Mouse (Mus musculus) urinary bladder, postnatal 14 days (tissue): ENCODE measurements at regions not wholly inside any gene's neighbourhood (a gene's known extent, or its start where the extent isn't known, plus 50 kb on each side); places are given as distances from the start of the nearest gene placed in this dataset.

Experiments
- DNase-seq: peaks from one replicate; pipeline ENCODE4 v3.0.0; 2021; ENCODE audit warnings: low spot score

DNA sequence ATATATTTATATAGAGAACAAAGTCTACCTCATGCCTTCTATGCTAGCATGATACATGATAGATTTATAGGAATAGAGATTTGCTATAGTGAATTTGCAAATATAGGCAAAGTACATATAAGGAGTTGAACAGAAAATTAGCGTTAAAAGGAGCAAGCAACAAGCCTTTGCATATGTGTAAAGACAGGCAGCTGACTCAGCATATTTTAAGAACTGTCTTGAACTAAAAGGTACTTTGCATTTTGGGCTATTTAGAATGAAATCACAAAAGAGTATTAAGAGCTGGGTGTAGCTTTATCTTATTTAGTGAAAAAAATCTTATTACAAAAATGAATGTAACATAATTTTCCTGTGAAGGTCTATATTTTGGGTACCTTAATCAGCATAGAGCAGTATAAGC is 149.9 kb upstream of the Syt1 start:
- DNase-seq: no peak

DNA sequence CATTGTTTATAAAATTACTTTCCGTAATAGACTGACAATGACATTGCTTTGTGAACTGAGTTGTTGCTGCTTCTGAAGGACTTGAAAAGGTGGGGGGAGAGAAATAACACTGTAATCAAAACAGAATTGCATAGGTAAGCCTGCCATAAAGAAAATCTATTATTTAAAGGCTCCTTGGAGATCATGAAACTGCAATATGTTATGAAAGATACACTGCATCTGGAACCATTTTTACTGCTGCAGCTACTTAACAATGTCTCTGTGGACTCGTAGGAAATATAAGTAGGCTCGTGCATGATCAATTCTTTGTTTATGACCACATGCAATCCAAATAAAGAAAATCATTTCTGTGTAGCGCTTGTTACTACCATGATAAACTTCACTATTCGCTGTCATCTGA is 145.0 kb upstream of the Syt1 start:
- DNase-seq: no peak

- no peak for DNase-seq
Measured at GRCm38 (mm10) chr10:109140421-109140938, 129.7 kb upstream of the Syt1 start.

- DNase-seq: no peak
Measured at GRCm38 (mm10) chr10:109136763-109137732, 126.3 kb upstream of the Syt1 start.

DNA sequence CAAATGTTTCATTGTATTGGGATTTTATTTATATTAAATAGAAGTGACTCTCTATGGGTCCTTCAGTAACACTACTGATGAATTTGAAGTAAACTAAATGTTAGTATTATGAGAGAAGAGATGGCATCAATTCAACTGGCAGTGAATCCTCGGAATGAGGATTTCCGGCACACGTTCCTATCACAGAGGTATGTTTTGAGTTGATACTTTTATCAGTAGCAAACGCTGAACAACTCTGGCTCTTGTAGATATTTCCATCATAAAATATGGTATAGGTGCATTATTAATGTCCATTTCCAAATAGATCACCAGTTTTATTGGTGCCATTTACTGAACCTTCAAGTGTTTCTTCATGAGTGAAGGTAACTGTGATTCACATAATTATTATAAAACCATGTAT is 123.7 kb upstream of the Syt1 start:
- no peak for DNase-seq

- no peak for DNase-seq
Measured at GRCm38 (mm10) chr10:109132091-109132573, 121.3 kb upstream of the Syt1 start.

- DNase-seq: no peak
Measured at GRCm38 (mm10) chr10:109129552-109130110, 118.8 kb upstream of the Syt1 start.

DNA sequence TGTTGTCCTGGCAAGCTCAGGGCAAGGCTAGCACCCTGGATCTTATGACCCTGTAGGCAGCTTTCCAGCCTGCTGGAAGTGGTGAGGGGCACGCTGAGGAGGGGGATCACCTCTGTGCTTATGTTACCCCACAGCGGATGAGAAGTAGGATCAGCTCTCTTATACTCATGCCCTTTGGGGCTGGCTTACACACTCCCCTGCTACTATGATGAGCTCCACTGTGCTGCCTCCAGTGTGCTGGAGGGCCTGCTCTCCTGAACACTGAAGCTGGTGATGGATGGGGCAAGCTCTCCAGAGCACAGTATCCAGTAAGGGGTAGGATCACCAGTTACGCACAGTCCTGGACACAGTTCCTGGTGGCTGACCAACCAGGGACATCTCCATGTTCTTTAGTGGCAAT is 118.3 kb upstream of the Syt1 start:
- no peak for DNase-seq

DNA sequence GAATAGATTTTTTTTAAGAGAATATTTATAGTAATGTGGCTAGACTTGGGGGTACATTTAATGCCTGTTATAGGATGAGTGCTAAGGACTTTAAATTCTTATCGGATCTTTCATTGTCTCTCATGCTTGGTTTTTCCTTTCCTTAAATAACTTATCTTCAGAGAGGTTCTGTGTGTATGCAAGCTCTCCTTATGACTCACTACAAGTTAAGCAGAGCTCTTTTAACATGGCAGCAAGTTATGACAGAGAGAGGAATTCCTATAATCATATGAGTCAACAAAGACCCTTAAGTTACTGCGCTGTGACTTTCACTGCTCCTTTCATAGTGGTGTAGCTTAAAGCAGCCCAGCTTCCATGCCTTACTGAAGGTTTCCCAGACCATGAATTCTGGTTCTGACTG is 115.9 kb upstream of the Syt1 start:
- no peak for DNase-seq

GRCm38 (mm10) chr10:109117143-109117542 is 106.4 kb upstream of the Syt1 start:
- DNase-seq: no peak

DNA sequence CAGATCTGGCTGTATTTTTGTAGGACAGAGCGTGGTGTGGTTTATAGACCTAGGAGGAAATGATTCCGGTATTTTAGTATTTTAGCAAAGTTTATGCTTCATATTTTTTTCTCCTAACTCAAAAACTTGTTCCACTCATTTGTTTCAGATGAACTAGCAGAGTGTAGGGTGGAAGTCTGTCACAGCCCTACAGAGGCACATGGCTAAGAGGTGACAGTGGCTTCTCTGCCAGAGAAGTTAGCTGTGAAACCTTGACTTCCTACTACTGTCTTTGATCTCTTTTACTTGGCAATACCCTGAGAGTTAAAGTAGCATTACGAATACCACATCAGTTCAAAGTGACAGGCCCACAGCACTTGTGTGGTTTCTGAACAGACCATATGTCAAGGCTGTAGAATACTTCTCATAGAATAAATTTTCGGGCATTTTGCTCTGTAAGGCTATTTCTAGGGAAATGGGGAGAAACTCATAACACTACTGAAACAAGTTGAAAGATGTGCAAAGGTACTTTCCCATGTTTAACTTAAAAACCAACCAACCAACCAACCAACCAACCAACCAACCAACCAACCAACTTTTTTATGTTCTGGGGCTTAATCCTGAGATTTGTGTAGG is 104.3 kb upstream of the Syt1 start:
- no peak for DNase-seq

DNA sequence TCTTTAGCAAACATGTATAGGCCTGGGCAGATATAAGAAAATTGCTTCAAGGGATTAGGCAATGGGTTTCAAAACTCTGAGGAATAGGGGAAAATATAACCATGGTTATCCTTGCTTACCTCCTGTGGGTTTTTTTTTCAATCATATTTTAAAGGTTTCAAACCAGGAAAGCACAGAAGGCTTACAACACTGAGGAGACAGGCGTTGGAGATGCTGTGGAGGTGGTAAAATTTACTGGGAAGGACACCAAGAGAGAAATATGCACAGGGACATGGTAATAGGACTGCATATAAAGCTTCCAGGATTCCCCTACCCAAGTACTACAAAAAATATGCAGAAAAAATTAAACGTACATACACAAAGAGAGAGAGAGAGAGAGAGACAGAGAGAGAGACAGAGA is 95.0 kb upstream of the Syt1 start:
- no peak for DNase-seq

DNA sequence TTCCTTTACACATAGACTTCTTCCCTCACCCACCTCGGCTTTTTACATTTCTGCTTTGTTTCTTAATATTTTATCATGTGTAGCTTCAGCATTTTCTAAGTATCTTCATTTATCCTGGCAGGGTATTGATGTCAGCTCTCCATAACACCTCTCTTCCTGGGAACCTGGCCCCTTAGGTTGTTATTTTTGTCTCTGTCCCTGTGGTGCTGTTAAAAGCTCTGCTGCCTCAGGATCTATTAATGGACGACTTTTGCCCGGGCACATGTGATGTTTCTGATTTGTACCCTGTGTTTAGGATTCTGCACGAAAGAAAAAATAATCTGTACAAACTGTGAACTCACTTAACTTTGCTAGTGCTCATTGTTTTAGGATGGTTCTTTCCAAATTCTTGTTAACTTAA is 81.4 kb upstream of the Syt1 start:
- no peak for DNase-seq

DNA sequence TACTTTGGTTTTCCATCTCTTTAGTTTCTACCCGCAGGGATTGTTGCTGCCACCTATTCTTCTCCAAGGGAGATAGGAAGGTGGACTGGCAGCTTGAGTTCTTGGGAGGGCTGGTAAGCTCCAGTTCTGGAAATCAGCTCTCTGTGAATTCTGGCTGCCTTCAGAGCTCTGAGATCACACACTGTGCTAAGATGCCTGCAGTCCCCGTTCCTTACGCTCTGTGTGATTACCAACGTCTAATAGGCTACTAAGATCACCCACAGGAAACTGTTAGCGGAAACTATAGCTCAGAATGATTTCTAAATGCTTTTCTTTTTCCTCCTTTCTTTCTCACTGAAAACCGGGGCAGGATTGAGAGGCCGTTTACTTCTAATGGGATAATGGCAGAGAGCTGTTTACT is 69.0 kb upstream of the Syt1 start:
- DNase-seq: no peak

- DNase-seq: no peak
Measured at GRCm38 (mm10) chr10:109074218-109074617, 63.4 kb upstream of the Syt1 start.
